Mouse (Mus musculus) myocyte (in vitro differentiated cells): Measurements from ENCODE around the gene Hist2h3b. TPM values are rescaled to one million over a fixed set of nuclear protein-coding genes. Genes with fewer than 3 reads are reported as not detected.

ENCODE experiments used
- H3K27me3 ChIP-seq: one replicate; pipeline ENCODE4 v1.6.1; 2011; ENCODE audit not compliant: control insufficient read depth, insufficient read depth, insufficient read length
- H3K36me3 ChIP-seq: one replicate; pipeline ENCODE4 v1.6.1; 2011; ENCODE audit not compliant: control insufficient read depth, insufficient read depth
- H3K4me2 ChIP-seq: one replicate; pipeline ENCODE4 v1.6.1; 2011; ENCODE audit warnings: low read depth, control low read depth
- H3K4me3 ChIP-seq: one replicate; pipeline ENCODE4 v1.5.1; 2011; ENCODE audit warnings: mild to moderate bottlenecking, control low read depth, moderate library complexity
- H3K79me2 ChIP-seq: one replicate; pipeline ENCODE4 v1.6.1; 2011; ENCODE audit not compliant: control insufficient read depth, insufficient read depth
- H3ac ChIP-seq: one replicate; pipeline ENCODE4 v1.6.1; 2011; ENCODE audit not compliant: control insufficient read depth, insufficient read length
- CEBPB ChIP-seq: IDR thresholded peaks from 2 replicates; pipeline ENCODE4 v1.6.1; 2011; ENCODE audit warnings: mild to moderate bottlenecking, moderate library complexity; ENCODE audit not compliant: poor library complexity, insufficient read depth, severe bottlenecking
- E2F4 ChIP-seq: IDR thresholded peaks from one replicate; pipeline ENCODE4 v1.6.1; 2011; ENCODE audit warnings: mild to moderate bottlenecking, control low read depth, moderate library complexity; ENCODE audit not compliant: insufficient read depth
- MAX ChIP-seq: IDR thresholded peaks from one replicate; pipeline ENCODE4 v1.6.1; 2011; ENCODE audit warnings: low read depth, mild to moderate bottlenecking, control low read depth
- MYOD1 ChIP-seq, 3 experiments: IDR thresholded peaks; one replicate each; pipeline ENCODE4 v1.6.1; 2011; ENCODE audit warnings: control low read depth in 2 of 3, low read depth in 2 of 3, mild to moderate bottlenecking in 2 of 3, moderate library complexity in 1 of 3; ENCODE audit not compliant: insufficient read length in 2 of 3, control insufficient read depth in 1 of 3
- MYOG ChIP-seq, 3 experiments: IDR thresholded peaks; one replicate each; pipeline ENCODE4 v1.6.1; 2011; ENCODE audit warnings: control low read depth in 2 of 3, low read depth in 2 of 3, mild to moderate bottlenecking in 2 of 3; ENCODE audit not compliant: insufficient read length in 2 of 3, control insufficient read depth in 1 of 3, insufficient read depth in 1 of 3
- POLR2A ChIP-seq: IDR thresholded peaks from one replicate; pipeline ENCODE4 v1.6.1; 2011; ENCODE audit warnings: low read depth, mild to moderate bottlenecking, control low read depth, moderate library complexity; ENCODE audit not compliant: insufficient read length
- POLR2AphosphoS2 ChIP-seq: IDR thresholded peaks from one replicate; pipeline ENCODE4 v1.6.1; 2011; ENCODE audit warnings: low read depth, control low read depth; ENCODE audit not compliant: insufficient read length
- REST ChIP-seq: IDR thresholded peaks from one replicate; pipeline ENCODE4 v1.6.1; 2011; ENCODE audit warnings: mild to moderate bottlenecking, control low read depth, moderate library complexity; ENCODE audit not compliant: insufficient read depth, insufficient read length
- SRF ChIP-seq: IDR thresholded peaks from one replicate; pipeline ENCODE4 v1.6.1; 2011; ENCODE audit warnings: low read depth; ENCODE audit not compliant: control insufficient read depth, insufficient read length
- TCF12 ChIP-seq: IDR thresholded peaks from one replicate; pipeline ENCODE4 v1.6.1; 2011; ENCODE audit warnings: mild to moderate bottlenecking, control low read depth; ENCODE audit not compliant: poor library complexity, insufficient read depth, severe bottlenecking
- TCF3 ChIP-seq: IDR thresholded peaks from one replicate; pipeline ENCODE4 v1.6.1; 2011; ENCODE audit warnings: low read depth, control low read depth; ENCODE audit not compliant: insufficient read length
- USF1 ChIP-seq: IDR thresholded peaks from one replicate; pipeline ENCODE4 v1.6.1; 2011; ENCODE audit warnings: low read depth, mild to moderate bottlenecking, control low read depth, moderate library complexity
- polyA plus RNA-seq: library from polyadenylated mRNA; unstranded; fragments of >200 nt; fragmentation: generic; extraction: Trizol; gene quantifications from one replicate; pipeline ENCODE4 v1.2.1, GENCODE M21; 2012; ENCODE audit warnings: missing spikeins

Hist2h3b gene
- polyA plus RNA-seq, 1 experiment: 1.1 TPM

DNA sequence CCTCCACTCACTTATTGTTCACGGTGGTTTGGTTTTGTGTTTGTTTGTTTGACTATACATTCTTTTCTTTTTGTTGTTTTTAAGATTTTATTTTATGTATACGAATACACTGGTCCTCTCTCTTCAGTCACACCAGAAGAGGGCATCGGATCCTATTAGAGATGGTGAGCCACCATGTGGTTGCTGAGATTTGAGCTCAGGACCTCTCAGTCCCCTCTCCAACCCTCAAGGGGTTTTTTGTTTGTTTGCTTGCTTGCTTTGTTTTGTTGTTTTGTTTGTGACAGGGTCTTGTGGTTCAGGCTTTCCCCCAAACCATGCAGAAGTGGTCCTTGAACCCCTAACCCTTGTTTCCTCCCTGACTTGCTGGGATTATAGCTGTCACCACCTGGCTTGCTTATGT, 6.8 kb upstream of the Hist2h3b start:
- Histone ChIP-seq H3K4me3 (peak overlapping the region; percentile 47), H3K27me3 (no peaks in the 10 kb centered on the region), H3K4me2 (peak overlapping the region; percentile 87), H3K36me3 (no peaks in the 10 kb centered on the region), H3K79me2 (no peaks in the 10 kb centered on the region), H3ac (no peak overlapping the region)
- TF ChIP-seq SRF (no peak), TCF12 (no peak), TCF3 (no peak), POLR2A (no peak), MAX (no peak), MYOG (IDR thresholded peaks at IDR 0.05; ENCODE audit: control insufficient read depth in 1 of 3, insufficient read depth in 1 of 3, insufficient read length in 2 of 3, low read depth in 2 of 3) (no peak), REST (no peak), MYOD1 (IDR thresholded peaks at IDR 0.05; ENCODE audit: control insufficient read depth in 1 of 3, insufficient read length in 2 of 3, low read depth in 2 of 3) (no peak), POLR2AphosphoS2 (no peak), USF1 (no peak), E2F4 (no peak)

DNA sequence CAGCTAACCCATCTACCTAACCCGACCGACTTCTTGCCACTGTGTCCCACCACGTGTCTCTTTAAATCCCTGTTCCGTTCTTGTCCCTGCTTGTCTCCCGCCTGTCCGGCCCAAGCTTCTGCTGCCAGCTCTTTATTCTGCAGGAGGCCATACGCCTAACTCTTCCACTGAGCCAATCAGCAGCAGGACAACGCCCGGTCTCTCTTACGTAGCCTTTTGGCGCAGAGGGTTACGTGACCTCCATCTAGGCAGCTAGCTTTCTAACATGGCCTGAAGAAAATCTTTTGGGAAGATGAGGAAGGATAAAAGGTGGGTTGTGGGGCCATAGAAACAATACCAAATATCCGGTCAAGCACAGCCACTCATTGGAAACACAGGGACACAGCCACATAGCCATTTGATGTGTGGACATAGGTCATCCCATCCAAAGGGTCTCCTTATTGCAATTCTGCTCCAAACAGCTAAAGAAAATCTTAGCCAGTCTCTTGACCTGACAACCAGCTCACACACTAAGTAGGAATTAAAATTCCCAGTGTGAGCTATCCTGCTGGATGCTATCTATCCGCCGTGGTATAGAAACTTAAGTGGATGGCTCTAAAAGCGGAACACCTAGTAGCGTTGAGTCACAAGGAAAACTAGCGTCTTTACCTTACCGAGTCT, 6.1 kb upstream of the Hist2h3b start:
- H3K79me2 ChIP-seq: no peaks in the 10 kb centered on the region
- H3K36me3 ChIP-seq: no peaks in the 10 kb centered on the region
- peak overlapping the region; percentile 47 for H3K4me3 ChIP-seq
- no peaks in the 10 kb centered on the region for H3K27me3 ChIP-seq
- TF ChIP-seq POLR2A (peak; percentile 65), POLR2AphosphoS2 (peak; percentile 82), REST (no peak)
- peak overlapping the region; percentile 87 for H3K4me2 ChIP-seq
- peak overlapping the region; percentile 62 for H3ac ChIP-seq

DNA sequence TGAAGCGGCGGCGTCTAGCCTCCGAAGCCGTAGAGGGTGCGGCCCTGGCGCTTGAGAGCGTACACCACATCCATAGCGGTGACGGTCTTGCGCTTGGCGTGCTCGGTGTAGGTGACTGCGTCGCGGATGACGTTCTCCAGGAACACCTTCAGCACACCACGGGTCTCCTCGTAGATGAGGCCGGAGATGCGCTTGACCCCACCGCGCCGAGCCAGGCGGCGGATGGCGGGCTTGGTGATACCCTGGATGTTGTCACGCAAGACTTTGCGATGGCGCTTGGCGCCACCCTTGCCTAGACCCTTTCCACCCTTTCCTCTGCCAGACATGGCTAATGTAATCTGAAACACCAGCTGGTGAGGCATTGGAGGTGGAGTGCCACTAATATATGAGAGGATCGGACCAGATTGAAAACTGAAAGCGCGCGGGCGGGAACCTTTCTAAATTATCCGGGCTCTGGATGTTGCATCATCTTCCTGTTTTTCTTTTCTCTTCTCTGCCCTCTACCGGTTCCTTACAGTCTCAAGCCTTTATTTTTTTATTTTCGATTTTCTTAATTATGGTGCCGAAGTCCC, 5.4 kb upstream of the Hist2h3b start, which contains the start of gene Hist2h4:
Hist2h4 (minus strand) TSS at position 333 of the 572 bp plus-strand sequence.
- Histone ChIP-seq H3K79me2 (no peaks in the 10 kb centered on the region), H3K36me3 (no peaks in the 10 kb centered on the region), H3ac (peak within 1 kb of the TSS; percentile 62), H3K27me3 (no peaks in the 10 kb centered on the region), H3K4me3 (peak within 1 kb of the TSS; percentile 47), H3K4me2 (peak within 1 kb of the TSS; percentile 87)
- TF ChIP-seq POLR2A (peak; percentile 94), CEBPB (peak; percentile 96), REST (peak; percentile 26), MYOD1 (IDR thresholded peaks at IDR 0.05; ENCODE audit: control insufficient read depth in 1 of 3, insufficient read length in 2 of 3, low read depth in 2 of 3) (peak in 2 of 3 experiments; percentile 32 to 38), SRF (peak; percentile 42), E2F4 (peak; percentile 93), MAX (no peak), TCF3 (no peak), USF1 (no peak), MYOG (IDR thresholded peaks at IDR 0.05; ENCODE audit: control insufficient read depth in 1 of 3, insufficient read depth in 1 of 3, insufficient read length in 2 of 3, low read depth in 2 of 3) (peak; percentile 19 to 43 (median 37)), TCF12 (no peak), POLR2AphosphoS2 (peak; percentile 100)

DNA sequence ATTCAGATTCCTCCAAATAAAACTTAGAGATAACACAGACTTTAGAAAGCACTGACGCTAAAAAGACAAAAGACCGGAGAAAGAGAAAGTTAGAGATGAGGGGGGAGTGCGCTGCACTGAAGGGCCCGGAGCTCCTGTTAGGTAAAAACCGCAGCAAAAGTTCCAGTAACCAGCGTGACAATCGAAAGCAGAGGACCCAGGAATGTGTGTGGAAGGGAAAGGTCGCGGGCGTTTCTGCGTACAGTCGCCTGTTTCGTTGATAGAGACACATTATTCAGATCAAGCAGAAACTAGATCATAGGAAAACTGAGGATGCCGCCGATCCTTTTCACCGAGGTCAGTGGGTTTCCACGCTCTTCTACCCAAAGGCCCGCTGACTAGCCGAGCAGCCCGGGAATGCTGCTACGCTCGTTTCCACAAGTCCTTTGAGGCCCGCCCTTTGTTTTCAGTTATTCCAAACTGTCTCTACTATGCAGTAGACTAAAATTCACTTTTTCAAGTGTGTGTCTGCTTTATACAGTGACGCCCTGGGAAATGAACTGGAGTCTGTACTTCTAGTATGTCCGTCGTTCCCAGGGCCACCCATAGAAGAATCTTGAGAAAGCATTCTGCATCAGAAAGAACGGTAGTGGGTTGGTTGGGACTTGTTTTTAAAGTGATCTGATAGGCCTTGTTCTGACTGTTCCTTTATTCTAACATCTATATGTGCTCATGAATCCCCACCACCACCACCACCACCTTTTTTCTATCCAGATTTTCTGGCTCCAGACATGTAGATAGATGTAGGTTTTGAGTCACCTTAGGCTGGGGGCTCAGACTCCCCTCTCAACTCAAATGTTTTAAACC, 4.7 kb upstream of the Hist2h3b start:
- Histone ChIP-seq H3K79me2 (no peaks in the 10 kb centered on the region), H3ac (peak overlapping the region; percentile 62), H3K27me3 (no peaks in the 10 kb centered on the region), H3K36me3 (no peaks in the 10 kb centered on the region), H3K4me2 (peak overlapping the region; percentile 85), H3K4me3 (peak overlapping the region; percentile 47)
- TF ChIP-seq POLR2A (no peak), CEBPB (no peak), TCF3 (no peak), USF1 (no peak), SRF (no peak), MYOG (IDR thresholded peaks at IDR 0.05; ENCODE audit: control insufficient read depth in 1 of 3, insufficient read depth in 1 of 3, insufficient read length in 2 of 3, low read depth in 2 of 3) (no peak), POLR2AphosphoS2 (no peak), MYOD1 (IDR thresholded peaks at IDR 0.05; ENCODE audit: control insufficient read depth in 1 of 3, insufficient read length in 2 of 3, low read depth in 2 of 3) (no peak), REST (no peak), E2F4 (no peak), MAX (no peak), TCF12 (no peak)
